Mouse (Mus musculus) heart, postnatal 0 days (tissue): ENCODE measurements around the gene Slc37a3.

Experiments used
- CTCF ChIP-seq: IDR thresholded peaks from 2 replicates; pipeline ENCODE4 v1.5.1; 2016; ENCODE audit warnings: antibody characterized with exemption, control low read depth, low read depth
- EP300 ChIP-seq: IDR thresholded peaks from 2 replicates; pipeline ENCODE4 v1.6.1; 2016; ENCODE audit warnings: antibody characterized with exemption, low read depth

GRCm38 (mm10) chr6:39311786-39312185 is 65.7 kb downstream of the Slc37a3 start:
- TF ChIP-seq EP300 (no peak), CTCF (no peak)
